In the genomic region with DNA sequence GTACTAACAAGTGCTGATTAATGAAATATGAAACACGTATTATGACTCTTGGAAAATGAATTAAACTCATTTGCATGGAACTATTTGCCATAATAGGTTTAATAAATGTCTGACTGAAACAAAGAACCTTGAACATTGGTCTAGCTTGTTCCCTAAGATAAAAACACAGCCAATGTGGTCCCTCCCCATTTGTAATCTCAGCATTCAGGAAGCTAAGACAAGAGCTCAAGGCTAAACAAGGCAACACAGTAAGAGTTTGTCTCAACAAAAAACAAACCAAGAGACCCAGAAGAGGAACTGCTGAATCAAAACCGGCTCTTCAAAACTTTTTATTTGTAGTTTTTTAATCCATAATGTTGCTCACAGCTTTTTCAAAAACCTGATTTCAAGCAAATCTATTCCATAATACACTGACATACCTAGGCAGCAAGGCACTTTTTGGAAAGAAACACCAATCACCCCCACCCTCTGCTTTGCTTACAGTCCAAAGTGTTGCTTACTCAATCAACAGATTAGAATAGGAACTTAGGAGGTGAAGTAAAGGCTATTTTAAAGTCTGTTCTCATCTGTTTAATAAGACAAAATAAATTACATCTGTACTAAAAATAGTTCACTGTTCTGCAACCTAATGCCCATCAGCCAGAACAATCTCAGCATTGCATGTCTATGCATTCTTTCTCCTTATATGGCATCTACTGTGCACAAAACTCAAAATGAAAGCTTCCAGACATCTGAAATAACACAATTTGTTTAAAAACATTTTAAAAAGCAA, we compare ENCODE assay signal across 13 mouse cellular contexts.
DNase-seq lines count a peak whose midpoint lies in the region; ATAC-seq and TF ChIP-seq lines count a peak whose summit lies in the region.
"Had no signal": no experiment of that assay in that cellular context is flagged by ENCODE, and none has a peak within 500 bp of the region (broad histone marks: within the 10 kb centered on the region; RNA-seq: fewer than 3 reads in every experiment).

No protein-coding gene starts in this region.

- TF ChIP-seq CTCF in heart, postnatal 0 days (IDR thresholded peaks at IDR 0.05; ENCODE audit: low read depth) = no peak

- H3K36me3 ChIP-seq in heart, embryonic 12.5 days = peaks cover 12% of the 10 kb centered on the region
- H3K36me3 ChIP-seq in midbrain, embryonic 11.5 days (ENCODE audit: control insufficient read depth, insufficient read depth, low read length) = no peaks in the 10 kb centered on the region
- 0 out of 2 replicates have a peak, but pooled peaks cover 5% of the 10 kb centered on the region for H3K36me3 ChIP-seq in midbrain, embryonic 14.5 days (ENCODE audit: control insufficient read depth, insufficient read depth, low read length)
- H3K36me3 ChIP-seq in heart, postnatal 0 days (replicated peaks; ENCODE audit: control insufficient read depth, insufficient read depth, low read length) = peaks cover 15% of the 10 kb centered on the region; the same call in 1 of the 2 replicates
- 0 out of 2 replicates have a peak, but pooled peaks cover 5% of the 10 kb centered on the region for H3K36me3 ChIP-seq in hindbrain, embryonic 12.5 days
- peaks cover 6% of the 10 kb centered on the region for H3K36me3 ChIP-seq in forebrain, embryonic 10.5 days (replicated peaks)

- peak overlapping the region; percentile 52 for H3K4me2 ChIP-seq in heart, embryonic 12.5 days
- H3K4me2 ChIP-seq in midbrain, embryonic 11.5 days = no peak overlapping the region
- H3K4me2 ChIP-seq in midbrain, embryonic 14.5 days (ENCODE audit: low read length) = no peak overlapping the region
- H3K4me2 ChIP-seq in heart, postnatal 0 days (ENCODE audit: low read depth, low read length) = peak overlapping the region; percentile 63
- H3K4me2 ChIP-seq in hindbrain, embryonic 12.5 days (replicated peaks) = no peak overlapping the region

- H3K27ac ChIP-seq in heart, embryonic 12.5 days (ENCODE audit: poor library complexity, severe bottlenecking) = peak overlapping the region; percentile 85
- no peak overlapping the region for H3K27ac ChIP-seq in midbrain, embryonic 11.5 days (ENCODE audit: low read depth, low read length)
- H3K27ac ChIP-seq in midbrain, embryonic 14.5 days (replicated peaks; ENCODE audit: low read depth, low read length) = no peak overlapping the region
- H3K27ac ChIP-seq in heart, postnatal 0 days (ENCODE audit: low read depth) = peak overlapping the region; percentile 97
- H3K27ac ChIP-seq in hindbrain, embryonic 12.5 days = no peak overlapping the region
- no peak overlapping the region for H3K27ac ChIP-seq in forebrain, embryonic 10.5 days

- DNase-seq in heart, postnatal 14 days = no peak
- peak; percentile 69 for DNase-seq in midbrain, embryonic 11.5 days (ENCODE audit: low spot score, missing footprints)
- DNase-seq in midbrain, embryonic 14.5 days = no peak
- DNase-seq in heart, postnatal 0 days (ENCODE audit: low spot score) = peak; percentile 96
- DNase-seq in testis, postnatal 14 days (ENCODE audit: low spot score) = peak; percentile 69
- DNase-seq in forebrain, embryonic 10.5 days (ENCODE audit: extremely low spot score, low spot score) = no peak
- DNase-seq: embryo, embryonic 11 days; kidney, adult 9 months; lung, postnatal 36 days had no signal

- peak overlapping the region; percentile 43 for H3K4me3 ChIP-seq in heart, embryonic 12.5 days
- no peak overlapping the region for H3K4me3 ChIP-seq in midbrain, embryonic 11.5 days (ENCODE audit: low read depth, low read length)
- no peak overlapping the region for H3K4me3 ChIP-seq in midbrain, embryonic 14.5 days (replicated peaks; ENCODE audit: low read depth, low read length)
- H3K4me3 ChIP-seq in heart, postnatal 0 days (ENCODE audit: low read depth, low read length) = peak overlapping the region; percentile 52
- no peak overlapping the region for H3K4me3 ChIP-seq in hindbrain, embryonic 12.5 days
- H3K4me3 ChIP-seq in forebrain, embryonic 10.5 days = no peak overlapping the region

- intact Hi-C loops in heart, postnatal 14 days (cut with DNase I) = no loop called here

- peak overlapping the region; percentile 64 for H3K9ac ChIP-seq in heart, embryonic 12.5 days
- H3K9ac ChIP-seq in midbrain, embryonic 11.5 days (ENCODE audit: low read length) = no peak overlapping the region
- H3K9ac ChIP-seq in midbrain, embryonic 14.5 days (replicated peaks; ENCODE audit: low read length) = no peak overlapping the region
- H3K9ac ChIP-seq in heart, postnatal 0 days (replicated peaks; ENCODE audit: low read depth, low read length) = peak overlapping the region; percentile 59
- H3K9ac ChIP-seq in hindbrain, embryonic 12.5 days = no peak overlapping the region

- peak; percentile 72 for TF ChIP-seq EP300 in heart, postnatal 0 days (IDR thresholded peaks at IDR 0.05; ENCODE audit: low read depth)

- 0 out of 2 replicates have a peak, but pooled peaks have one; percentile 39 for ATAC-seq in heart, embryonic 12.5 days (ENCODE audit: insufficient number of reproducible peaks, low FRiP score)
- ATAC-seq in midbrain, embryonic 11.5 days (ENCODE audit: low FRiP score) = no peak
- ATAC-seq in midbrain, embryonic 14.5 days (ENCODE audit: low FRiP score, low TSS enrichment) = no peak
- peak; percentile 90 for ATAC-seq in heart, postnatal 0 days (ENCODE audit: insufficient read depth, low read depth)
- no peak for ATAC-seq in hindbrain, embryonic 12.5 days (ENCODE audit: low FRiP score)
- ATAC-seq: forebrain, embryonic 16.5 days had no signal

- H3K27me3 ChIP-seq in heart, embryonic 12.5 days (replicated peaks) = no peaks in the 10 kb centered on the region
- no peaks in the 10 kb centered on the region for H3K27me3 ChIP-seq in midbrain, embryonic 11.5 days (ENCODE audit: control insufficient read depth, insufficient read depth, low read length)
- H3K27me3 ChIP-seq in midbrain, embryonic 14.5 days (ENCODE audit: control insufficient read depth, insufficient read depth, low read length) = no peaks in the 10 kb centered on the region
- no peaks in the 10 kb centered on the region for H3K27me3 ChIP-seq in heart, postnatal 0 days (ENCODE audit: control insufficient read depth, insufficient read depth, low read length)
- H3K27me3 ChIP-seq in hindbrain, embryonic 12.5 days = no peaks in the 10 kb centered on the region
- no peaks in the 10 kb centered on the region for H3K27me3 ChIP-seq in forebrain, embryonic 10.5 days (ENCODE audit: poor library complexity, severe bottlenecking)
- H3K27me3 ChIP-seq: CH12.LX had no signal

- 60% methylated on average over 2 of the region's 2 CpGs for WGBS in heart, embryonic 12.5 days
- WGBS in midbrain, embryonic 11.5 days = 93% methylated on average over 2 of the region's 2 CpGs
- 90% methylated on average over 2 of the region's 2 CpGs for WGBS in midbrain, embryonic 14.5 days
- WGBS in heart, postnatal 0 days = 30% methylated on average over 2 of the region's 2 CpGs
- WGBS in hindbrain, embryonic 12.5 days = 93% methylated on average over 2 of the region's 2 CpGs
- WGBS in forebrain, embryonic 10.5 days = 92% methylated on average over 2 of the region's 2 CpGs

- no peaks in the 10 kb centered on the region for H3K9me3 ChIP-seq in heart, embryonic 12.5 days (replicated peaks)
- no peaks in the 10 kb centered on the region for H3K9me3 ChIP-seq in midbrain, embryonic 11.5 days (ENCODE audit: control insufficient read depth, low read length)
- H3K9me3 ChIP-seq in midbrain, embryonic 14.5 days (ENCODE audit: control insufficient read depth, low read length) = no peaks in the 10 kb centered on the region
- H3K9me3 ChIP-seq in heart, postnatal 0 days (replicated peaks; ENCODE audit: control insufficient read depth, low read length) = no peaks in the 10 kb centered on the region
- no peaks in the 10 kb centered on the region for H3K9me3 ChIP-seq in hindbrain, embryonic 12.5 days (replicated peaks)
- H3K9me3 ChIP-seq in forebrain, embryonic 10.5 days = no peaks in the 10 kb centered on the region

- H3K4me1 ChIP-seq in heart, embryonic 12.5 days (replicated peaks) = peaks cover 24% of the 10 kb centered on the region
- no peaks in the 10 kb centered on the region for H3K4me1 ChIP-seq in midbrain, embryonic 11.5 days (ENCODE audit: control insufficient read depth, insufficient read depth, low read length)
- no peaks in the 10 kb centered on the region for H3K4me1 ChIP-seq in midbrain, embryonic 14.5 days (ENCODE audit: control insufficient read depth, insufficient read depth, low read length)
- peaks cover 19% of the 10 kb centered on the region for H3K4me1 ChIP-seq in heart, postnatal 0 days (ENCODE audit: control insufficient read depth, insufficient read depth)
- no peaks in the 10 kb centered on the region for H3K4me1 ChIP-seq in hindbrain, embryonic 12.5 days
- peaks cover 3% of the 10 kb centered on the region; the same call in 1 of the 2 replicates for H3K4me1 ChIP-seq in forebrain, embryonic 10.5 days

Comparison
In these comparisons a context has a peak if more than half of its experiments do, and no peak if none do; other contexts are left out.
1. DNase-seq: peak in midbrain, embryonic 11.5 days (single experiment), heart, postnatal 0 days (single experiment) and testis, postnatal 14 days (single experiment); none in heart, postnatal 14 days (0 of 2), midbrain, embryonic 14.5 days (single experiment) and forebrain, embryonic 10.5 days (single experiment).
2. ATAC-seq: peak in heart, embryonic 12.5 days (single experiment) and heart, postnatal 0 days (single experiment); none in midbrain, embryonic 11.5 days (single experiment), midbrain, embryonic 14.5 days (single experiment) and hindbrain, embryonic 12.5 days (single experiment).
3. H3K27ac ChIP-seq: peak in heart, embryonic 12.5 days (single experiment) and heart, postnatal 0 days (single experiment); none in midbrain, embryonic 11.5 days (single experiment), midbrain, embryonic 14.5 days (single experiment), hindbrain, embryonic 12.5 days (single experiment) and forebrain, embryonic 10.5 days (single experiment).
4. H3K4me2 ChIP-seq: peak in heart, embryonic 12.5 days (single experiment) and heart, postnatal 0 days (single experiment); none in midbrain, embryonic 11.5 days (single experiment), midbrain, embryonic 14.5 days (single experiment) and hindbrain, embryonic 12.5 days (single experiment).
5. H3K4me3 ChIP-seq: peak in heart, embryonic 12.5 days (single experiment) and heart, postnatal 0 days (single experiment); none in midbrain, embryonic 11.5 days (single experiment), midbrain, embryonic 14.5 days (single experiment), hindbrain, embryonic 12.5 days (single experiment) and forebrain, embryonic 10.5 days (single experiment).
6. H3K9ac ChIP-seq: peak in heart, embryonic 12.5 days (single experiment) and heart, postnatal 0 days (single experiment); none in midbrain, embryonic 11.5 days (single experiment), midbrain, embryonic 14.5 days (single experiment) and hindbrain, embryonic 12.5 days (single experiment).